Mouse (Mus musculus) forebrain, embryonic 12.5 days (tissue): ENCODE data around the gene Dcx. TPM values are rescaled to one million over a fixed set of nuclear protein-coding genes. Genes with fewer than 3 reads are reported as not detected.
A peak's percentile ranks its signal among the peaks of the same experiment; 100 is the strongest.

Experiments
- ATAC-seq: fragments of 200-750 bp; cut with Nextera tagmentation; 2 replicates; pipeline ENCODE4 v1.8.0; 2017; ENCODE audit warnings: moderate TSS enrichment; ENCODE audit not compliant: low FRiP score
- H3K27ac ChIP-seq: fragments of 300-500 bp; sonication (generic); 2 replicates; pipeline ENCODE4 v1.5.1; 2016; ENCODE audit warnings: mild to moderate bottlenecking
- H3K27me3 ChIP-seq: fragments of 300-500 bp; sonication (generic); 2 replicates; pipeline ENCODE4 v1.6.1; 2016; ENCODE audit warnings: mild to moderate bottlenecking
- H3K36me3 ChIP-seq: fragments of 300-500 bp; sonication (generic); replicated peaks from 2 replicates; pipeline ENCODE4 v1.6.1; 2016; ENCODE audit warnings: mild to moderate bottlenecking
- H3K4me1 ChIP-seq: fragments of 300-500 bp; sonication (generic); 2 replicates; pipeline ENCODE4 v1.6.1; 2016
- H3K4me2 ChIP-seq: fragments of 300-500 bp; sonication (generic); 2 replicates; pipeline ENCODE4 v1.6.1; 2016; ENCODE audit warnings: mild to moderate bottlenecking, moderate library complexity
- H3K4me3 ChIP-seq: fragments of 300-500 bp; sonication (generic); replicated peaks from 2 replicates; pipeline ENCODE4 v1.5.1; 2016; ENCODE audit warnings: mild to moderate bottlenecking
- H3K9ac ChIP-seq: fragments of 300-500 bp; sonication (generic); 2 replicates; pipeline ENCODE4 v1.6.1; 2016; ENCODE audit warnings: mild to moderate bottlenecking
- H3K9me3 ChIP-seq: fragments of 300-500 bp; sonication (generic); 2 replicates; pipeline ENCODE4 v1.6.1; 2016
- WGBS: fragments of 180-500 bp; shearing (Covaris S2); methylation state at CpG from one replicate; pipeline ENCODE4 v1.1.7; 2016; 5-methylcytosine and 5-hydroxymethylcytosine counted together
- polyA plus RNA-seq: library from polyadenylated mRNA; unstranded; fragments of >200 nt; fragmentation: Nextera tagmentation; extraction: Ambion mirVana; gene quantifications from 2 replicates; pipeline ENCODE4 v1.2.1, GENCODE M21; 2016

Gene Dcx
- 139 and 171 TPM in 2 replicates for polyA plus RNA-seq

GRCm38 (mm10) chrX:143932958-143933357, at the start of gene Dcx:
Dcx (minus strand) TSS chrX:143933311.
- Histone ChIP-seq H3K27ac (peak within 1 kb of the TSS; percentile 90), H3K36me3 (no peaks in the 10 kb centered on the region), H3K4me2 (peak within 1 kb of the TSS; percentile 43), H3K4me1 (no peaks in the 10 kb centered on the region), H3K9me3 (no peaks in the 10 kb centered on the region), H3K9ac (peak within 1 kb of the TSS; percentile 57), H3K27me3 (no peaks in the 10 kb centered on the region), H3K4me3 (peak within 1 kb of the TSS; percentile 39)
- ATAC-seq = peak; percentile 81
- 28% methylated on average over 8 of the region's 8 CpGs for WGBS

GRCm38 (mm10) chrX:143966249-143966648, 33.1 kb upstream of the Dcx start:
- peak; percentile 46; the same call in 1 of the 2 replicates for ATAC-seq

GRCm38 (mm10) chrX:143933671-143934070, 560 bp upstream of the Dcx start:
- Histone ChIP-seq H3K4me1 (no peaks in the 10 kb centered on the region), H3K9me3 (no peaks in the 10 kb centered on the region), H3K4me2 (no peak overlapping the region), H3K27me3 (no peaks in the 10 kb centered on the region), H3K4me3 (no peak overlapping the region), H3K27ac (peak overlapping the region; percentile 90; the same call in 1 of the 2 replicates), H3K36me3 (no peaks in the 10 kb centered on the region), H3K9ac (no peak overlapping the region)
- ATAC-seq = no peak
- WGBS = 65% methylated on average over 2 of the region's 2 CpGs

More at GRCm38 (mm10) chrX:143966249-143966648, 33.1 kb upstream of the Dcx start:
- Histone ChIP-seq H3K27me3 (no peaks in the 10 kb centered on the region), H3K4me3 (no peak overlapping the region), H3K9ac (no peak overlapping the region), H3K9me3 (no peaks in the 10 kb centered on the region), H3K36me3 (no peaks in the 10 kb centered on the region), H3K27ac (no peak overlapping the region), H3K4me1 (no peaks in the 10 kb centered on the region), H3K4me2 (no peak overlapping the region)
- 55% methylated on average over 6 of the region's 6 CpGs for WGBS

GRCm38 (mm10) chrX:143932530-143932929, 581 bp downstream of the Dcx start:
- Histone ChIP-seq H3K9ac (peak overlapping the region; percentile 57), H3K4me2 (peak overlapping the region; percentile 43), H3K4me1 (no peaks in the 10 kb centered on the region), H3K4me3 (peak overlapping the region; percentile 39), H3K27me3 (no peaks in the 10 kb centered on the region), H3K36me3 (no peaks in the 10 kb centered on the region), H3K27ac (peak overlapping the region; percentile 90), H3K9me3 (no peaks in the 10 kb centered on the region)
- ATAC-seq = 0 out of 2 replicates have a peak, but pooled peaks have one; percentile 47
- WGBS = 8% methylated on average over 1 of the region's 1 CpGs

GRCm38 (mm10) chrX:143931400-143932185, 1.5 kb downstream of the Dcx start:
- no peaks in the 10 kb centered on the region for H3K9me3 ChIP-seq
- H3K27me3 ChIP-seq = no peaks in the 10 kb centered on the region
- H3K36me3 ChIP-seq = no peaks in the 10 kb centered on the region
- no peaks in the 10 kb centered on the region for H3K4me1 ChIP-seq
- WGBS = 31% methylated on average over 6 of the region's 6 CpGs
- H3K27ac ChIP-seq = peak overlapping the region; percentile 90
- H3K4me2 ChIP-seq = peak overlapping the region; percentile 43
- peak; percentile 81 for ATAC-seq
- H3K9ac ChIP-seq = peak overlapping the region; percentile 57
- peak overlapping the region; percentile 39 for H3K4me3 ChIP-seq

GRCm38 (mm10) chrX:143922070-143922469, 11.0 kb downstream of the Dcx start:
- no peak overlapping the region for H3K4me3 ChIP-seq
- H3K27me3 ChIP-seq = 0 out of 2 replicates have a peak, but pooled peaks cover 2% of the 10 kb centered on the region
- no peaks in the 10 kb centered on the region for H3K4me1 ChIP-seq
- WGBS = 91% methylated on average over 5 of the region's 5 CpGs
- peaks cover 3% of the 10 kb centered on the region; the same call in 1 of the 2 replicates for H3K36me3 ChIP-seq
- ATAC-seq = no peak
- no peak overlapping the region for H3K9ac ChIP-seq
- no peaks in the 10 kb centered on the region for H3K9me3 ChIP-seq
- H3K4me2 ChIP-seq = no peak overlapping the region
- H3K27ac ChIP-seq = no peak overlapping the region

- Histone ChIP-seq H3K27me3 (no peaks in the 10 kb centered on the region), H3K9ac (no peak overlapping the region), H3K36me3 (no peaks in the 10 kb centered on the region), H3K27ac (peak overlapping the region; percentile 84), H3K4me3 (no peak overlapping the region), H3K4me2 (no peak overlapping the region), H3K4me1 (peaks cover 17% of the 10 kb centered on the region), H3K9me3 (no peaks in the 10 kb centered on the region)
- peak; percentile 88 for ATAC-seq
- 21% methylated on average over 3 of the region's 3 CpGs for WGBS
Measured at GRCm38 (mm10) chrX:143906699-143907471, 26.2 kb downstream of the Dcx start.

- Histone ChIP-seq H3K4me1 (peaks cover 17% of the 10 kb centered on the region), H3K36me3 (no peaks in the 10 kb centered on the region), H3K9ac (no peak overlapping the region), H3K9me3 (no peaks in the 10 kb centered on the region), H3K27ac (no peak overlapping the region), H3K27me3 (no peaks in the 10 kb centered on the region), H3K4me3 (no peak overlapping the region), H3K4me2 (no peak overlapping the region)
- no peak for ATAC-seq
- WGBS = 16% methylated on average over 2 of the region's 2 CpGs
Measured at GRCm38 (mm10) chrX:143904689-143905088, 28.4 kb downstream of the Dcx start.

- H3K4me1 ChIP-seq = peaks cover 16% of the 10 kb centered on the region
- H3K36me3 ChIP-seq = no peaks in the 10 kb centered on the region
- peak overlapping the region; percentile 27; the same call in 1 of the 2 replicates for H3K4me2 ChIP-seq
- H3K9me3 ChIP-seq = no peaks in the 10 kb centered on the region
- peaks cover 3% of the 10 kb centered on the region; the same call in 1 of the 2 replicates for H3K27me3 ChIP-seq
- WGBS = 32% methylated on average over 8 of the region's 8 CpGs
- no peak overlapping the region for H3K9ac ChIP-seq
- H3K4me3 ChIP-seq = no peak overlapping the region
- H3K27ac ChIP-seq = peak overlapping the region; percentile 86
- ATAC-seq = peak; percentile 87
Measured at GRCm38 (mm10) chrX:143902300-143902699, 30.8 kb downstream of the Dcx start.

- peaks cover 13% of the 10 kb centered on the region; the same call in 1 of the 2 replicates for H3K27me3 ChIP-seq
- no peak for ATAC-seq
- H3K9me3 ChIP-seq = no peaks in the 10 kb centered on the region
- H3K27ac ChIP-seq = no peak overlapping the region
- no peak overlapping the region for H3K4me2 ChIP-seq
- H3K4me3 ChIP-seq = no peak overlapping the region
- 69% methylated on average over 7 of the region's 7 CpGs for whole genome bisulfite sequencing
- H3K36me3 ChIP-seq = no peaks in the 10 kb centered on the region
- H3K4me1 ChIP-seq = peaks cover 5% of the 10 kb centered on the region
- H3K9ac ChIP-seq = no peak overlapping the region
Measured at GRCm38 (mm10) chrX:143897363-143898285, 35.5 kb downstream of the Dcx start.

- Histone ChIP-seq H3K4me1 (peaks cover 5% of the 10 kb centered on the region), H3K9ac (no peak overlapping the region), H3K27me3 (peaks cover 13% of the 10 kb centered on the region; the same call in 1 of the 2 replicates), H3K36me3 (no peaks in the 10 kb centered on the region), H3K4me2 (no peak overlapping the region), H3K27ac (no peak overlapping the region), H3K4me3 (no peak overlapping the region), H3K9me3 (no peaks in the 10 kb centered on the region)
- no peak for ATAC-seq
- WGBS = 95% methylated on average over 5 of the region's 5 CpGs
Measured at GRCm38 (mm10) chrX:143896936-143897335, 36.2 kb downstream of the Dcx start.
